ENCODE assay signal across 29 mouse cellular contexts in genomic region chr3:69484006-69484574, GRCm38 (mm10).
DNase-seq lines count a peak whose midpoint lies in the region; ATAC-seq and TF ChIP-seq lines count a peak whose summit lies in the region.
"Had no signal": no experiment of that assay in that cellular context is flagged by ENCODE, and none has a peak within 500 bp of the region (broad histone marks: within the 10 kb centered on the region; RNA-seq: fewer than 3 reads in every experiment).

No protein-coding gene starts in this region.

- no peaks in the 10 kb centered on the region for H3K27me3 ChIP-seq in forebrain, postnatal 0 days (ENCODE audit: insufficient read depth, low read length)
- H3K27me3 ChIP-seq in forebrain, embryonic 16.5 days (replicated peaks; ENCODE audit: control insufficient read depth, insufficient read depth, low read length) = no peaks in the 10 kb centered on the region
- H3K27me3 ChIP-seq: hindbrain, embryonic 12.5 days; intestine, embryonic 15.5 days; limb, embryonic 13.5 days; lung, embryonic 15.5 days; neural tube, embryonic 12.5 days had no signal

- H3K4me1 ChIP-seq in forebrain, postnatal 0 days (ENCODE audit: insufficient read depth) = 0 out of 2 replicates have a peak, but pooled peaks cover 4% of the 10 kb centered on the region
- peaks cover 24% of the 10 kb centered on the region for H3K4me1 ChIP-seq in forebrain, embryonic 16.5 days (replicated peaks; ENCODE audit: control insufficient read depth, insufficient read depth, low read length)
- H3K4me1 ChIP-seq: intestine, embryonic 15.5 days had no signal

- ATAC-seq in cerebellum, adult (ENCODE audit: insufficient number of reproducible peaks, low FRiP score, low TSS enrichment) = no peak
- 0 out of 2 replicates have a peak, but pooled peaks have one; percentile 10 for ATAC-seq in forebrain, postnatal 0 days
- ATAC-seq in forebrain, embryonic 16.5 days = no peak
- ATAC-seq: forebrain, embryonic 14.5 days; hindbrain, postnatal 0 days; intestine, embryonic 15.5 days had no signal

- no peak overlapping the region for H3K27ac ChIP-seq in forebrain, postnatal 0 days (ENCODE audit: low read depth, low read length)
- H3K27ac ChIP-seq in forebrain, embryonic 16.5 days (ENCODE audit: low read length) = no peak overlapping the region
- H3K27ac ChIP-seq: heart, embryonic 10.5 days; hindbrain, embryonic 12.5 days; hindbrain, postnatal 0 days; intestine, embryonic 15.5 days; limb, embryonic 13.5 days; lung, embryonic 15.5 days; neural tube, embryonic 12.5 days had no signal

- H3K9ac ChIP-seq in forebrain, postnatal 0 days = no peak overlapping the region
- no peak overlapping the region for H3K9ac ChIP-seq in forebrain, embryonic 16.5 days (replicated peaks; ENCODE audit: low read depth, low read length)
- H3K9ac ChIP-seq: hindbrain, embryonic 12.5 days; intestine, embryonic 15.5 days; limb, embryonic 13.5 days; lung, embryonic 15.5 days; neural tube, embryonic 12.5 days had no signal

- TF ChIP-seq CTCF in forebrain, postnatal 0 days (IDR thresholded peaks at IDR 0.05; ENCODE audit: low read depth) = no peak

- H3K36me3 ChIP-seq in forebrain, postnatal 0 days (ENCODE audit: insufficient read depth) = no peaks in the 10 kb centered on the region
- H3K36me3 ChIP-seq in forebrain, embryonic 16.5 days (ENCODE audit: control insufficient read depth, insufficient read depth) = no peaks in the 10 kb centered on the region
- H3K36me3 ChIP-seq: heart, embryonic 10.5 days; hindbrain, embryonic 12.5 days; intestine, embryonic 15.5 days; limb, embryonic 13.5 days; lung, embryonic 15.5 days; neural tube, embryonic 12.5 days had no signal

- no peak overlapping the region for H3K4me2 ChIP-seq in forebrain, postnatal 0 days (ENCODE audit: low read depth)
- H3K4me2 ChIP-seq in forebrain, embryonic 16.5 days (ENCODE audit: low read length) = no peak overlapping the region
- H3K4me2 ChIP-seq: hindbrain, embryonic 12.5 days; intestine, embryonic 15.5 days; limb, embryonic 13.5 days; liver, embryonic 11.5 days; lung, embryonic 15.5 days; midbrain, embryonic 11.5 days; neural tube, embryonic 12.5 days had no signal

- no peak overlapping the region for H3K4me3 ChIP-seq in forebrain, postnatal 0 days (ENCODE audit: low read depth, low read length)
- H3K4me3 ChIP-seq in forebrain, embryonic 16.5 days (replicated peaks; ENCODE audit: low read length) = no peak overlapping the region
- H3K4me3 ChIP-seq: erythroblast, embryonic 14.5 days; heart, embryonic 10.5 days; hindbrain, embryonic 12.5 days; intestine, embryonic 15.5 days; limb, embryonic 13.5 days; lung, embryonic 15.5 days; myocyte; neural tube, embryonic 12.5 days had no signal

- intact Hi-C loops in left cerebral cortex, postnatal 4 days (cut with DNase I) = loop anchor here (5.0 to 10.0 kb wide), 2 partner anchors 167 to 221 kb away; partner anchors contain the start of gene Ppm1l

- DNase-seq in cerebellum, postnatal 14 days = peak; percentile 45 to 48
- no peak for DNase-seq in forebrain, postnatal 0 days
- peak; percentile 12 for DNase-seq in left cerebral cortex, postnatal 4 days
- DNase-seq in left cerebral cortex, adult 8-10 months (ENCODE audit: low spot score in 2 of 2) = no peak
- no peak for DNase-seq in spleen, adult 12 weeks (ENCODE audit: low spot score)
- DNase-seq: adrenal gland, postnatal 36 days; B cell, adult 2 months; gastrocnemius, postnatal 14 days; heart, postnatal 36 days; kidney, adult 2 months; kidney, postnatal 36 days; layer of hippocampus, postnatal 36 days; right cerebral cortex, postnatal 4 days; thymus, adult 2 months; thymus, postnatal 4 days had no signal

- WGBS in forebrain, postnatal 0 days = 69% methylated on average over 13 of the region's 13 CpGs
- 69% methylated on average over 13 of the region's 13 CpGs for WGBS in forebrain, embryonic 16.5 days

- no peaks in the 10 kb centered on the region for H3K9me3 ChIP-seq in forebrain, postnatal 0 days (ENCODE audit: low read length)
- H3K9me3 ChIP-seq in forebrain, embryonic 16.5 days (ENCODE audit: control insufficient read depth, low read length) = no peaks in the 10 kb centered on the region; the same call in 1 of the 2 replicates
- H3K9me3 ChIP-seq: heart, embryonic 10.5 days; hindbrain, embryonic 12.5 days; intestine, embryonic 15.5 days; limb, embryonic 13.5 days; lung, embryonic 15.5 days; neural tube, embryonic 12.5 days had no signal

Comparison
In these comparisons a context has a peak if more than half of its experiments do, and no peak if none do; other contexts are left out.
1. DNase-seq: peak in cerebellum, postnatal 14 days (2 of 2) and left cerebral cortex, postnatal 4 days (single experiment); none in forebrain, postnatal 0 days (single experiment), left cerebral cortex, adult 8-10 months (0 of 2) and spleen, adult 12 weeks (single experiment).